Mouse (Mus musculus) lung, adult 2 months (tissue): Measurements from ENCODE around the gene Slc4a8.

Experiments
- CTCF ChIP-seq: fragments of 200-500 bp; IDR thresholded peaks from 2 replicates; pipeline ENCODE4 v1.5.1; 2011; ENCODE audit warnings: mild to moderate bottlenecking, low read length, control low read depth; ENCODE audit not compliant: insufficient read depth
- POLR2A ChIP-seq: fragments of 200-500 bp; IDR thresholded peaks from 2 replicates; pipeline ENCODE4 v1.6.1; 2011; ENCODE audit warnings: low read depth, mild to moderate bottlenecking, control low read depth, low read length, borderline replicate concordance; ENCODE audit errors: extremely low read depth

- TF ChIP-seq CTCF (no peak), POLR2A (no peak)
Observed at GRCm38 (mm10) chr15:100832144-100832543, 70.6 kb downstream of the Slc4a8 start.
